Mouse (Mus musculus) cerebellum, postnatal 36 days (tissue): Measurements from ENCODE around the gene Myo1g.
"Not testable (repeated sequence)": the region's sequence is repeated elsewhere in the genome, so short reads cannot be mapped to it uniquely, and the experiment has no call there.

Experiments
- DNase-seq, 2 experiments: peaks; one replicate each; pipeline ENCODE4 v3.0.0; 2021 to 2022; ENCODE audit warnings: mixed read lengths in 2 of 2

Gene Myo1g

GRCm38 (mm10) chr11:6528186-6529006 is 7.6 kb upstream of the Myo1g start:
- peak; percentile 99 for DNase-seq

DNA sequence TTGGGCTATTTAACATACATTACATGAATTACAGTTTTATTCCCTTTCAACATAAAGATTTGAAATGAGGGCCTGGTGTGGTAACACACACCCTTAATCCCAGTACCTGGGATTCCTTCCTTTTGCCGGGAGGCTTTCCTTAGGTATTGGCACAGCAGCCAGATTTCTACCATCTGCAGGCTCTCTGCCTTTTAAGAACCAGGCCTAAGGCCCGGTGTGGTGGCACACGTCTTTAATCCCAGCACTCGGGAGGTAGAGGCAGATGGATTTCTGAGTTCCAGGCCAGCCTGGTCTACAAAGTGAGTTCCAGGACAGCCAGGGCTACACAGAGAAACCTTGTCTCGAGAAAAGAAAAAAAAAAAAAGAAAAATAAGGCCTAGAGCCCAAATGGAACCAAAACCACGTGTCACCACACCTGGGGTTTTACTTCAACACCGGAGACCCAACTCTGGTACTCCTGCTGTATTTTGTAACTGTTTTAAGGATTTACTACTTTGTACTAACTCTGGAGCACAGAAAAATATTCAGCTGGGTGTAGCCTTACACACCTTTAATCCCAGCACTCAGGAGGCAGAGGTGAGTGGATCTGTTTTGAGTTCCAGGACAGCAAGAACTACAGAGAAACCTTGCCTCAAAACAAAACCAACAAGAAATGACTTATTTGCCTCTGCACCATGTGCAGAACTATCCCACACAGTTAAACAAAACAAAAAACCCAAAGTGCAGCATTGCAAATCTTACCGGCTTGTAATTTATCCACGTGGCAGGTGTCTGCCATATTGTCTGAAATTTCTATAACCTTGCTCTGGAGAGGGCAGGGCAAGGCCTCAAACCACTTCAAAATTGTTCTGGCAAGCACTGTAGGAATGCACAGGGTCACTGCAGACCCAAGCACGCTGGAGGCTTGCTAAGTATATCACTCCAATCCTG is 6.8 kb upstream of the Myo1g start:
- no peak for DNase-seq

GRCm38 (mm10) chr11:6526526-6527255 is 5.9 kb upstream of the Myo1g start:
- DNase-seq: not testable (repeated sequence)

- DNase-seq: no peak
Measured at GRCm38 (mm10) chr11:6525241-6525640, 4.5 kb upstream of the Myo1g start.

GRCm38 (mm10) chr11:6524880-6525238 is 4.1 kb upstream of the Myo1g start:
- no peak for DNase-seq

DNA sequence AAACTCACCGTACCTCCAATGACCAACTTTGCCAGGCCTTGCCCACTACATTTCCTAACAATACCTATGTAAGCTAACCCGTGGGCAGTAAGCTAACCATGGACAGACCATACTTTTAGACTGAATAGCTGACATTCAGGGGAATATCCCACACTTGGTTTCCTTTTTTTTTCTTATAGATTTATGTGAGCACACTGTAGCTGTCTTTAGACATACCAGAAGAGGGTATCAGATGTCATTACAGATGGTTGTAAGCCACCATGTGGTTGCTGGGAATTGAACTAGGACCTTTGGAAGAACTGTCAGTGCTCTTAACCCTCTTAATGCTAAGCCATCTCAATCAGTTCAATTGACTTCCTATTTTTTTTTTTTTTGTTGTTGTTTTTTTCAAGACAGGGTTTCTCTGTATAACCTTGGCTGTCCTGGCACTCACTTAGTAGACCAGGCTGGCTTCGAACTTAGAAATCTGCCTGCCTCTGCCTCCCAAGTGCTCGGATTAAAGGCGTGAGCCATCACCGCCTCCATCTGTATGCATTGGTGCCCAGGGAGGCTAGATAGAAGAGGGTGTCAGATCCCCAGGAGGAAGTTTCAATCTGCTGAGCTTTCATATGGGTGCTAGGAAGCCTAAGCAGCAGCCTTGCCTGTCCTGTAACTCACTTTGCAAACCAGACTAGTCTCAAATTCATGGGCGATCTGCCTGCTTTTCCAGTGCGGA is 3.6 kb upstream of the Myo1g start:
- no peak for DNase-seq

DNA sequence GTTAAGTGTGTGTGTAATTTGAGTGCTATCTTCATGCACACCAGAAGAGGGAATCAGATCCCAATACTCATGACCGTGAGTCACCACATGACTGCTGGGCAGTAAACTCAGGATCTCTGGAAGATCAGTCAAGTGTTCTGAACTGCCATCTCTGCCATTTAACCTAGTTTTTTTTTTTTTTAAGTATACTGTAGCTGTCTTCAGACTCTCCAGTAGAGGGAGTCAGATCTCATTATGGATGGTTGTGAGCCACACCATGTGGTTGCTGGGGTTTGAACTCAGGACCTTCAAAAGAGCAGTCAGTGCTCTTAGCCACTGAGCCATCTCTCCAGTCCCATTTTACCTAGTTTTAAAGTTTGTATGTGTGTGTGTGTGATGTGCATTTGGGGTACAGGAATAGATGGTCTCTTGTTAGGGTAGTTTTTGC is 2.9 kb upstream of the Myo1g start:
- no peak for DNase-seq

GRCm38 (mm10) chr11:6522782-6523525 is 2.2 kb upstream of the Myo1g start:
- DNase-seq: no peak

DNA sequence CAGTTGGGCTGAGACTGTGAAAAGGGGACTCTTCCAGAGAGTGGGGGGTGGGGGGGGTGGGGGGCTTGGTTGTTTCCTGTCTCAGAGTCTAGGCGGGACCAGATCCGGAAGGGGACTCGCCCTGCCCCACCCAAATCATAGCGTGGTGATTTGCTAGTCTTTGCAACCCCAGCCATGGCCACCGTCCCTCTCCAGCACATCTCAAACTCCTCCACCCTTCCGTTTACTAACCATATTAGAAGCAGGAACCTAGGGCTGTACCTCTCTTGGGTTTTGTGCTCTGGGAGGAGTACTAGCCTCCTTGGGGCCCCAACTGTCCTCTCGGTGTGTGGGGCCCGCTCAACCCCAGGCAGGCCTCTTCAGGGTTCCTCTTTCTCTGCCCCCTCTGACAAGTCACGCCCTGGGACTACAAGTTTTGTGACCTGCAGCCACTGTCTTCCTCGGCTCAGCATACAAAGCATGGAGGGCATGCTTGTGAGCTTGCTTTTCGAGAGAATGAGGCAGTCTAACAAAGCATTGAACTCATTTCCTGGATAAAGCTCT is 1.2 kb downstream of the Myo1g start:
- DNase-seq: no peak

DNA sequence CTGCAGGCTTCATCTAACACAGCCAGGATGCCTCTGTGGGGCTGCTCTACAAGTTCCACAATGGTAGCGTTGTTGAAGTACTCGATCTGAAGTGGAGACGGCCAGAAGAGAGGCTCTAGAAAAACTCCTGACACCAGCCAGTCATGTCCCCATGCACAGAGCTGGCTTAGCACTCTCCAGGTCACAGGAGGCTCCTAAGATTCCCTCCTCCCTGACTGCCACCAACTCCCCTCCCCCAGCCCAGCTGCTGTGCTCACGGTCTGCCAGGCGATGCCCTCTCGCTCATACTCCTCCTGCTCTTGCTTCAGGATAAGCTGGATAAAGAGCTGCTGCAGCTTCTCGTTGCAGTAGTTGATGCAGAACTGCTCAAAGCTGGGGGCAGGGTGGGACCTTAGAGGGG is 5.9 kb downstream of the Myo1g start:
- DNase-seq: peak in 1 of 2 experiments; percentile 49

GRCm38 (mm10) chr11:6508269-6508876 is 12.4 kb downstream of the Myo1g start:
- DNase-seq: no peak

GRCm38 (mm10) chr11:6506516-6506915 is 14.2 kb downstream of the Myo1g start:
- no peak for DNase-seq

GRCm38 (mm10) chr11:6504689-6505088 is 16.1 kb downstream of the Myo1g start:
- DNase-seq: no peak

DNA sequence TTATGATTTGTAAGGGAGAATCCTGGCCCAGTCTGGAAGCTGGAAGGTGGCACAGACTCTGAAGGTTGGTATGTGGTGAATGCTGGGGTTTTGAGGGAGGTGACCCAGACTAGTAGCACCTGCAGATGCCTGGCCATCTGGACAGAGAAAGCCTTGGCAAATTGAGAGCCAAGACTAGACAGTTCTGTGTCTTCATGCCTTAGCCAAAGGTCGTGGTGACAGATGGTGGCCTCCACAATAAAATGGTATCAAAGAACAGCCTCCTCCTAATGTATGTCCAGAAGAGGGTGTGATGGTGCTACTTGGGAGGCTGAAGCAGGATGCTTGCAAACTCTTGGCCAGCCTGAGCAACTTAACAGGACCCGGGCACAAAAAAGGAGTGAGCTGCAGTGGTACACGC is 16.5 kb downstream of the Myo1g start:
- DNase-seq: peak; percentile 72 to 79

DNA sequence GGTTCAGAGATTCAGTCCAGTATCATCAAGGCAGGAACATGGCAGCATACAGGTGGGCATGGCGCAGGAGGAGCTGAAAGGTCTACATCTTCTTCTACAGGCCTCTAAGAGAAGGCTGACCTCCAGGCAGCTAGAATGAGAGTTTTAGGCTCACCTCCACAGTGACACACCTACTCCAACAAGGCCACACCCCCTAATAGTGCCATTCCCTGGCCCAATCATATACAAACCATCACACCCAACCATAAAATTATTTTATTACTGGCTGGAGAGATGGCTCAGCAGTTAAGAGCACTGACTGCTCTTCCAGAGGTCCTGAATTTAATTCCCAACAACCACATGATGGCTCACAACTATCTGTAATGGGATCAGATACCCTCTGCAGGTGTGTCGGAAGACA is 18.3 kb downstream of the Myo1g start:
- no peak for DNase-seq

DNA sequence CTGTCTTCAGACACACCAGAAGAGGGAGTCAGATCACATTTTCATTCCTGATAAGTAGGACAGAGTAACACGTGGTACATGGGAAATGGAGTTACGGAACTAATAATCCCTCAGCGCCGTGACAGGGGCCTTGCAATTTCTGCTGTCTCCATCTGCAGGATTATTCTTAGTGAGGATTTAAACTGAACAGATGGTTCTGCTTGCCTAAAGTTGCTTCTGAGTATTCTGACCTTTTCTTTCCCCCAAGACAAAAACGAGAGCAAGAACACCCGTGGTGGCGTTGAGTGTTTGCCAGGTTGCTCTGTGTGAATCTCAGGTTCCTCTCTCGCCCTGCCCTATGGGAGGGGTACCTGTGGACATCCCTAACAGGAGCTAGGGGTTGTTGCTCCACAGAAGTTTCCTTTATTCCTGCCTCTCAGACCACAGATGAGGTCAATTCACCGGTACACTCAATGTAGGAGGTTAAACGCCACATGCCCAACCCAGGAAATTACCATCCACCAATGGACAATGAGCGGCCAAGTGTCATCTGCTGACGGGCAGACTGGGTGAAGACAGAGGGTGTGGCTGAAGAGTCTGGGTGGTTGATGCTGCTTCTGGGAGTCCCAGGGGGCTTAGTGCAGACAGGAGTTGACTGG is 23.3 kb downstream of the Myo1g start:
- DNase-seq: peak; percentile 62 to 66

GRCm38 (mm10) chr11:6489691-6490503 is 30.9 kb downstream of the Myo1g start:
- peak; percentile 72 to 75 for DNase-seq

DNA sequence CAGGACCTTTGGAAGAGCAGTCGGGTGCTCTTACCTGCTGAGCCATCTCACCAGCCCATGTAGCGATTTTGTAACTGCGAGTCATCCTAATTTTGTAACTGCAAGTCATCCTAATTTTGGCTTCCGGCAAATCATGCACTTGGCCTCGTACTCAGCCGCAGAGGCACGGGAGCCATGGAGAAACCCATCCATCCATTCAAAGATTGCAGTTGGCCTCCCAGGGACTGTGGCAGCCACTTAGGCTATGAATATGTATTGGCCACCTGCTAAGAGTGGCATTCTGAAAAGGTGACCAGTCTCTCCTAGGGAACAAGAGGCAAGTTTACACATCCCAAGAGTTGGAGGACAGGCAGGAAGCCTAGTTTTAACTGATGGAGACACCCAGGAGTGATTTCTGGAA is 31.5 kb downstream of the Myo1g start:
- no peak for DNase-seq

DNA sequence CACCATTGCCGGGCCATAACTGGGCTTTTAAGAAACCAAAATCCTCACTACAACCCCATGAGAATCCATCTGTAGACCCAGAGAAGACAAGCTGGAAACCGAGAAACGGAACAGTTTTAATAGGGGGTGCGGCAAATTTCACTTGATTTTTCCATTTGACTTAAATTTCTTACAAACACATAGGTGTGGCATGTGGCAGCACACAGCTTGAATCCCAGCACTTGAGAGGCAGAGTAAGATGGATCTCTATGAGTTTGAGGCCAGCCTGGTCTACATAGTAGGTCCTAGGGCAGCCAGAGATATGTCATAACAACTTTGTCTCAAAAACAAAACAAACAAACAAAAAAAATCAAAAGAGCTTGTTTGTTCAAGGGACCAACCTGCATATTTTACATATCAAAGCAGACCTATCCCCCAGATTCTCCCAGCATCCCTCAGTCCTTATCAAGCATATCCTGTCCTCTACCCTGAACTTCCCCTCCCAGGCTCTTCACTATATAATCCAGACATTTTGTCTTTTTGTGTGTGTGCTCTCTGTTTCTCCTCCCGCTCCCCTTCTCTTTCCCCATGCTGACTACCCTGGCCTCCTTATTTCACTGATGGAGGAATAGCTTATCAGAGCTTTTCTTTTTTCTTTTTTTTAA is 32.6 kb downstream of the Myo1g start:
- no peak for DNase-seq
